Mouse (Mus musculus) T-cell, adult 2 months (primary cell): Measurements from ENCODE around the gene Eva1a.

Experiments used
- DNase-seq: peaks from one replicate; pipeline ENCODE4 v3.0.0; 2022; ENCODE audit warnings: low spot score

The Eva1a gene

DNA sequence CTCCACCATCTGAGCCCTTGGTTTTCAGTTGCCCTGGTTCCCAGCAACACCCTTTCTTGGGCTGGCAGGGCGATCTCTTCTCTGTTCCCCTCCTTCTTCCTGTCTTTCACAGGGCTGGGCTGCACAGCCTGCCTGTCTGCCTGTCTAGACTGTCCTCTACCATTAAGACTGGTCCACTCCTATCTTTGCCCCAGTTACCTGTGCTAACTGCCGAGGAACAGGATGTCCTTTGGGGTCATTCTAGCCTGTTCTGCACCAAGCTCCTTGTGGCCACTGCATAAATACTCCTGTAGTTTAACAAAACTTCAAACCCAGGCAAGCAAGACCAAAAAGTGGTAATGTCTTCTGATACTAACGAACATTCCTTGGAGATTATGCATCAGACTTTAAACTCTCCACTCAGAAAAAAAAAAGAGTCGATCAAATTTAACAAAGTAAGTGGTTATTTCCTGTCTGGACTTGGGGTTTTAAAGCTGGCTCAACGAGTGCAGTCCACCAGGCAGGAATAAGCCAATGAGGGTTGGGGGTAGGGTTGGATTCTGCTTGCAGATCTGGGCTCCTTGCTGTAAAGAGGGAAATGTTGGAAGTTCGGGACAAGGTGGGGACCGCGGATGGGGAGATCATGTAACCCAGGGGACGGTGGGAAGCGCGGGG lies at the start of gene Eva1a:
Gene Eva1a (plus strand): TSS at position 210 of the 654 bp plus-strand sequence.
- no peak for DNase-seq

DNA sequence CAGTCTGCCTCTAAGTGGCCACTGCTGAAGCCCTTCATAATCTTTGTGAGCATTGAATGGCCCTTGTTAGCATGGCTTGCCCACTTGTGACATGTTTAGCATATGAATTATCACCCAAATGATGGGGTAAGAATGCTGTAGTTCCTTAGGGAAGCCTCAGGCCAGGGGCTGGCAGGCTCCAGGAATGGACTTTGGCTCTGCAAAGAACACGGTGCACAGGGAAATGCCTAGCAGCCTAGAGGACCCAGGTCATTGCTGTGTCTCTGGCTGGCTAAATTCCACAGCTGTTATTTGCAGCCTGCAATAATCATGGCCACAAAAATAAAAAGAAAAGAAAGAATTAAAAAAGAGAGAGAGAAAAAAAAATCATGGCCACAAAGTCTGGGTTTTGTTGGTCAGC lies 28.5 kb upstream of the Eva1a start:
- DNase-seq = no peak

GRCm38 (mm10) chr6:82021074-82021473 lies 19.8 kb upstream of the Eva1a start:
- no peak for DNase-seq

DNA sequence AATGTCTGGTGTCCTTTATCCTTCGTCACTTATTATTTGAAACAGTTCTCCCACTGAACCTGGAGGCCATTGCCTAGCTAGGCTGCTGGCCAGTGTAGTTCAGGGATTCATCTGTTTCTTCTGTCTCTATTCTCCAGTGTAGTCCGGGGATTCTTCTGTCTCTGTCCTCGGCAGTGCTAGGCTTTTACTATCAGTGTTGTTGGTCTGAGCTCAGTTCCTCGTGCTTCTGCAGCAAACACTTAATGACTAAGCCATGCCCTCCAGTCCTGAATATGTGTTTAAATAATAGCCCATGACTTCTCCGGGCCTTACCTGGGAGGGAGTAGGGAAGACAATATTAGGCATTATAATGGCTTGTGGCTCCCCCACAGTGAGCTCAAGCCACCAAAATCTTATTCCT lies 19.3 kb upstream of the Eva1a start:
- DNase-seq = no peak

- no peak for DNase-seq
These were observed 11.0 kb upstream of the Eva1a start for GRCm38 (mm10) chr6:82029611-82030510.

GRCm38 (mm10) chr6:82030511-82030884 lies 10.3 kb upstream of the Eva1a start:
- DNase-seq = no peak

DNA sequence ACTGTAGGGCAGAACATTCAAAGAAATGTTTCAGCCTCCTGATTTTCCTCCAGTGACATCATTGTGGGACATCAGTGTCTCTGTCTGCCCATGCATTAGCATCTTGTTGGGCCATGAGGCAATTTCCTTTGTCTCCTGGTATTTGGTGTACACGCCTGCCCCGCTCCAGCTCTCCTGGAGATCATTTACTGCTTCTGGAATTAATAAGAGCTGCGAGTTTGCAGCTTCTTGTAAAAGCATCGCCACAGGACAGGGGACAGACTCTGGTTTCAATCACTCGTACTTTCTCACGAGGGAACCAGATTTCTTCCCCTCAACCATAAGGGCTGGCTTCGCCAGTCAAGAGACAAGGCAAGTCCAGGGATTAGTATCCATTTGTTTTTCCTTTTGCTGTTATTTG lies 3.6 kb upstream of the Eva1a start:
- no peak for DNase-seq

DNA sequence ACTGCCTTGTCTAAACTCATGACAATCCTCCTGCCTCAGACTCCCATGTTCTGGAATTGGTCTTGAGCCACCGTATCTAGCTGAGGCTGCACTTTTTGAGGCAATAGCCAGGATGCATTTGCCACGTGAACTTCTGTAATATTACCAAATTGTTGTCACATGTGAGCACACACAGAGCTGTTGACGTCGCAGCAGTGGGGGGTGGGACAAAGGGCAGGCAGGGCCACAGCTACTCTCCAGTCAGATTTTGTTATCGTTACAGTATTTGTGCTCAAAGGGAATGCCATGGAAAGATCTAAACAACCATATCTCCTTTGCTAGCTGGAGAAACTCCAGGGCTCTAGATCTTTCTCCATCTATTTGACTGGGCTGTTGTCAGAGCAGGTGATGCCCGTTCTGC lies 1.6 kb upstream of the Eva1a start:
- DNase-seq = no peak

DNA sequence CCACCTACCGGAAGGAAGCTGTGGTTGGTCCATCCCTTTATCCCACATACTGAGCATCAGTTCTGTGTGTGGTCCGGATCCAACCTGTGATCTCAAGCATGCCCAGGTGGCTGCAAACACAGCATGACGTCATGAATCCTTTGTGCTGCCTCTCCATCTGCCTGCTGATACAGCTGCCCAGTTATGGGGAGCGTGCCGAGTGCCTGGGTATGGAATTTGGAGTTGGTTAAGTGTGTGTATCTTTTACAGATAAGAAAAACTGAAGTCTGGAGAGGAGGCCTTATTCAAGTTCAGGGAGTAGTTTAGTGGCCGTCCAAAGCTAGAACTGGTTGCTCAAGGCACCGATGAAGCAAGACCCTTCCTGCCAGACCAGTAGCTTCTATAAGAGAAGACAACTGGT lies 875 bp upstream of the Eva1a start:
- no peak for DNase-seq

DNA sequence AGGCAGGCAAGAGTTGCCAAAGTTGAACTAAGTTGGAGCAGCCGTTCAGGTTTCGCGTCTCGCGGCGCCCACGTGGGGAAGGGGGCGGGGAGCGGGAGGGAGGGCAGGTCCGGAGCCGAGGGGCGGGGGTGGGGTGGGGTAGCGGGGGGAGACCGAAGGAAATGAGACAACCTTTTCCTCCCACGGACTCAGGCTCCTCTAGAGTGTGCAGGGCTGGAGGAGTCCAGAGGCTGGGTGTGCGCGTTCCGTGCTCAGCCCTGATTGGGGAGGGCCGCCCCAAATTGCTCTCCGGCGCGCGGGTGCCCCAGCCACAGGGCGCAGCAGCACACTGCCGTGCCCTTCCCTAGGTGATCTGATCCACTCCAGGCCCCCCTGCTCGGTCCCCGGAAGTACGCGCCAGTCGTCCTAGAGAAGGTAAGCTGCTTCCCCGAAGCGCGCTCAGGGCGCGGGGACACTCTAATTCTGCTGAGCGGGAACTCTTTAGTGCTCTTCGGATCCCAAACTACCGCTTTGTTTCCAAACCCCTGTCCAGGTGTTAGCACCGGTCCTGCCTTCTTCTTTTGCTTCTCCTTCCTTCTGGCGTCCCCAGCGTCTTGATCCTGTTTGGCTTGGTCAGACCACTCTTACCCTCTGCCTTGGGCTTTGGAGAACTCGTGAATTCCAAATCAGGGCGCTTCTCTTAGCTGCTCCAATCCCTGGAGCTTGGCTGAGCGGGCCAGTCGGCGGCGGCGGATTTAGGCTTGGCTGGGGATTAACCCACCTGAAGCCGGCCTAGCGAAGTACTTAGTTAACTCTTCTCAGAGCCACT lies 849 bp downstream of the Eva1a start:
- DNase-seq = no peak

GRCm38 (mm10) chr6:82042296-82043125 lies 1.7 kb downstream of the Eva1a start:
- no peak for DNase-seq

- no peak for DNase-seq
These were observed 2.8 kb downstream of the Eva1a start for GRCm38 (mm10) chr6:82043634-82044033.

- DNase-seq = no peak
These were observed 3.7 kb downstream of the Eva1a start for GRCm38 (mm10) chr6:82044509-82044908.

- DNase-seq = no peak
These were observed 7.1 kb downstream of the Eva1a start for GRCm38 (mm10) chr6:82047977-82048376.

- no peak for DNase-seq
These were observed 9.4 kb downstream of the Eva1a start for GRCm38 (mm10) chr6:82050201-82050600.

GRCm38 (mm10) chr6:82051569-82051968 lies 10.7 kb downstream of the Eva1a start:
- DNase-seq = no peak

GRCm38 (mm10) chr6:82052047-82052725 lies 11.3 kb downstream of the Eva1a start:
- DNase-seq = no peak

GRCm38 (mm10) chr6:82052726-82053118 lies 11.9 kb downstream of the Eva1a start:
- DNase-seq = no peak

DNA sequence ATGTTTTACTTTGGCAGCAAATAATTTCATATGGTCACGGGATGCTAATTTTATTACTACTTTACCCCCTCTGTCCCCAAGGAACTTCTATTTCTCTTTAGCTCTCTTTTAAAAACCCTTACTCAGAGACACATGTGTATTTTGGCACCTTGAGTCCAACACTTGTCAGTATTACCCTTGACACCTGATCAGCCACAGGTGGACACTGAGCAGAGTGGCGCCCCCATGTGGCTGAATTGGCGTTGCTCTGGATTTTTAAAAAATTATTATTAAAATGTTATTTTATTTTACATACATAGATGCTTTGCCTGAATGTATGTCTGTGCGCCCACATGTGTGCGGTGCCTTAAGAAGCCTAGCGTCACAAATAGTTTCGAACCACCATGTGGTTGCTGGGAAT lies 14.0 kb downstream of the Eva1a start:
- no peak for DNase-seq

- no peak for DNase-seq
These were observed 19.1 kb downstream of the Eva1a start for GRCm38 (mm10) chr6:82059896-82060295.

DNA sequence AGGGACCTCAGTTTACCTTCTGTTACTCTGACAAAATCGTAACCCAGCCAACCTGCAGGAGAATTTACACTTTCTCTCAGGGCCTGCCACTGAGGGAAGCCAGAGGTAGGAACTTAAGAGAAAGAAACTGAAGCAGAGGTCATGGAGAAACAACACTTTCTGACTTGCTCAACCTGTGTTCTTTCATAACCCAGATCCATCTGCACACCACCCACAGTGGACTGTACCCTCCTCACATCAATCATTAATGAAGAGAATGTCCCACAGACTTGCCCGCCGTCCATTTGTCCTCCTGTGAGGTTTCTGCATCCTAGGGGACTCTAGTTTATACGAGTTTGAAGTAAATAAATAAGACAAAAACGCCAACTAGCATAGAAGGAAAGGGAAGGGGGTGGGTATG lies 24.4 kb downstream of the Eva1a start:
- no peak for DNase-seq
